Mouse (Mus musculus): ENCODE data around the gene Rab1a.
"Not testable (repeated sequence)": the region's sequence is repeated elsewhere in the genome, so short reads cannot be mapped to it uniquely, and the experiment has no call there.

Gene Rab1a

DNA sequence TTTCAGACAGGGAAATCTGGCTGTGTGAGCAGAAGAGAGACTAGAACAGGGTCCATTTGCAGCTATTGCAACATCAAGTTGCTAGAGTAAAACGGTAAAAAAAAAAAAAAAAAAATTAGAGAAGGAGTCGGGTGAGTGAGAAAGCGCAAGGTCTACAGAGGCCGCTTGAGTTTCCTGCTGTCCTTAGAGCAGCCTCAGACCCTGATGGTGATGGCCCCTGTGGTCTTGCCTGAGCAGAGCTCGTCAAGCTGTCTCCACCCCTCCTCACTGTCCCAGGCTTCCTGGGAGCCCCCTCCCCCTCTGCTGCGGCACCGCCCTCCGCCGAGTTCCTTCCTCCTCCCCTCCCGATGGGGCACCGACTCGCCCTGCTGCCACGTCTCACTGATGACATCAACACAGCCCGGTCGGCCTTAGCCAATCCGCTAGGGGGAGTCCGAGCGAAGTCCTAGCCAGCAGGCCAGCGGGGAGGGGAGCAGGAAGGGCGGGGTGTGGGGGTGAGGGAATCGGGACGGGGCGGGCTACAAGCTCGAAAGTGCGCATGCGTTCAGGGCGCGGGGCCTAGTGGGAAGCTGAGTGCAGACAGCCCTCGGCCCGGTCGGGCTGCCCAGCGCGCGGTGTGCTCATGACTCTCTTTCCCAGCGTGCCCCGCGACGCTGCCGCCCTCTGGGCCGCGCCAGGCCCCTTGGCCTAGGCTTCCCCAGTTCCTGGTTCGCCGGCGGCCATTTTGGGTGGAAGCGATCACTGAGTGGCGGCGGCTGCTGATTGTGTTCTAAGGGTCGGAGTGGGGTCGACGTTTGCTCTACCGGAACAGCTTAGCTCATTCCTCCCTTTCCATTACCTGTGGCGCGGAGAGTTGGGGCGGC, at the start of gene Rab1a:
Gene Rab1a (plus strand): TSS at position 720 of the 863 bp plus-strand sequence.
- DNase-seq (ENCODE audit: low spot score in 2 of 2): peak; percentile 99 to 100

DNA sequence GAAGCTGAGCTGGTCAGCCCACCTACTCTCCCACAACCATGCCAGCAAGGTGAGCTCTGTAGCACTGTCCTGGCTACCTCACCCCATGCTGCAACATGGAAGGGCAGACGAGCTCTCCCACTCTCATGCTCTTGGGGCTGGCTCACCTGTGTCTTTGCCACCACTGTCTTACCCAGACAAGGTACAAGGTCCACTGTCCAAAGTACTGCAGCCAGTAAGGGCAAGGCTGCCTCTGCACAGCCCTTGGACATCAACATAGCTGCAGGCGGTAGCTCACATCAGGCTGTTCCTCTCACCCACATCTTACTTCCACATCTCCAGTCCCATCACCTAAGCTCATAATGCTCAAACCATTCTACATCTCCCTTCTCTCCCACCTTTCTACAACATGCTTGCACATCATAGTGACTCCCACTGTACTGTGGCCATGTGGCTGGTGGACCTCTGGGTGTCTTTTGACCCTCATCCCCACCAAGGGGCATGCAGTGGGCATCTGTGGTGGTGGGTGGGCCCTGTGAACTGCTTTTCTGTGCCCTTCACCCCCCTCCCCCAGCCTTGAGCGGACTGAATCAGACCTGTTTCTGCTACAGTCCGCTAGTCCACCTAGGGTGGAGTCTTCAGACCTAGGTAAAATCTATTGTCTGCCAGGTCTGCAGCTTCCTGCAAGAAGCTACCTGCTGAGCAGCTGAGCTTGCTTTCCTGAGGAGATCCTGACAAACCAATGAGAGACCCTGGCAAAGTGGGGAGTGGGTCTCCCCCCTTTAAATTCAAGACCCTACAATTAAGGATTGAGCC, 48.9 kb upstream of the Rab1a start:
- no peak for DNase-seq (ENCODE audit: low spot score in 2 of 2)

DNA sequence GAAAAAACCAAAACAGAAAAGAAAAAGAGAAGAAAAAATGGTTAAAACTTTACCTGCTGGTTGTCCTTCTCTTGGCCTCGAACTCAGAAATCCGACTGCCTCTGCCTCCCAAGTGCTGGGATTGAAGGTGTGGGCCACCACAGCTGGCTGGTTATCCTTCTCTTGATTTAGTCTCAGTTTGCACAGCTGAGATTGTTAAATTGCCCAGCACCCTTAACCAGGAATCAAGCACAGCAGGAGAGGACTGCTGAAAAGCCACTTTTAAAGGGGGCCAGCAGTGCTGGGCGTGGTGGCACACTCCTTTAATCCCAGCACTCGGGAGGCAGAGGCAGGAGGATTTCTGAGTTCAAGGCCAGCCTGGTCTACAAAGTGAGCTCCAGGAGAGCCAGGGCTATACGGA, 47.7 kb upstream of the Rab1a start:
- not testable (repeated sequence) for DNase-seq (ENCODE audit: low spot score in 2 of 2)

DNA sequence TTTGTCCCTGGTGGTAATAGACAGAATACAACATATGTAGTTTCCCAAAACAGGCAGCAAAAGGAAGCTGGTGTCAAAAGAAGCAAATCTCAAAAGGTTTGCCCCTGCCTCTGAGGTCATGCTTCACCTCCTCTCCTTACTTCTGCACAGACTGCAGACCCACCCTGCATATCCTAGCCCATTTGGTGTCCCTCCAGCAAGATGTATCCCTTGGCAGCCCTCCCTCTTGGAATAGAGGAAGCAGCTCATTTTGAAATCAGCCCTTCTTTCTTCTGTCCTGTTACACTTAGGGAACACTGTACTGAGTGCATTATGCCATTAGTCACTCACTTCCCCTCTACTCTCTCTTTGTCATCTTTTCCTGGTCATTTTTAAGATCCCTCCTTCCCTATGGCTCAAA, 42.4 kb upstream of the Rab1a start:
- DNase-seq (ENCODE audit: low spot score in 2 of 2): no peak

DNA sequence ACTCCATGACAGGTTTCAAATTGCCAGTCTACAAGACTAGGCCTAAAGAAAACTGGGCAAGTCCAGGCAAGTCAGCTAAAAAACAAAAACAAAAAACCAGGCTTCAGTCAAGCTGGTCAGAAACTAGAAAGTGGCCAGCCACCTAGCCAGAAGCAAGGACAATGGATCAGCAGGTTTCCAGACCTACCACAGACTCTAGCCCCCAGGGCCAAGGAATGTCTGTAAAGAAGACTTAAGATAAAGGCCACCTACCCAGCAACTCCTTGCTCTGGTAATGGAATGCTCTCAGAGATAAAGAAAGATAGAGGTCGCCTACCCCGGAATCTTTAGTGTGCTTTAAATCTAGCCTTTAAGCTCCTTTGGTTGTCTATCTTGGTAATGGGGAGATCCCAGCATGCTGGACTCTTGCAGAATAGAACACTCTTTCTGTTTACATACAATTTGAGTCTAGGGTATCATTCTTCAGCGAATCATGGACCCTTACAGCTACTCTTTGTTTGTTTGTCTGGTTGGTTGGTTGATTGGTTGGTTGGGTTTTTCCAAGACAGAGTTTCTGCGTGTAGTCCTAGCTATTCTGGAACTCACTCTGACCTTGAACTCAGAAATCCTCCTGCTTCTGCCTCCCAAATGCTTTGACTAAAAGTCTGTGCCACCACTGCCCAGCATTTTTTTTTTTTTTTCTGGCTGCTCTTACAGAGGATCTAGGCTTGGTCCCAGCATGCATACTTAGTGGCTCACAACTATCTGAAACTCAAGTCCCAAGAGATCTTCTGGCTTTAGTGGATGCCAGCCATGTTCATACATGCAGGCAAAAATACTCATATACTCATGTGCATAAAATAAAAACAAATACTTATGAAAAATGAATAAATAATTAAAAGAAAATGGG, 36.0 kb upstream of the Rab1a start:
- DNase-seq (ENCODE audit: low spot score in 2 of 2): no peak

DNA sequence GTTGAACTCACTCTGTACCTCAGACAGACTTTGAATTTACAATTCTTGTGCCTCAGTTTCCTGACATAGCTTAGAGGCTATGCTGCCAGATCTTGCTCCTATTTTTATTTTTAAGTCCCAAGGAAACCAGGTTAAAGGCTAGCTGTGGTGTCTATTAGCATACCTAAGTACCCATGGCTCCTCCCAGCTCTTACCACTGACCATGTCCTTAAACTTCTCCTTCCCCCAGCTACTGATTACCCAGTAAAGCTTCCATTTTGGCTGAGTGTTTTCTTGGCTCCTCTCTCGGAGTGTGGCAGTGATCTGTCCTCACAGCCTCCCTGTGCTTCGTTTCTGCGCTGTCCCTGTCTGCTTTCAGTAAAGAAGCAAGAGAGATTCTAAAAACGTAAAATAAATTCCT, 35.2 kb upstream of the Rab1a start:
- no peak for DNase-seq (ENCODE audit: low spot score in 2 of 2)

DNA sequence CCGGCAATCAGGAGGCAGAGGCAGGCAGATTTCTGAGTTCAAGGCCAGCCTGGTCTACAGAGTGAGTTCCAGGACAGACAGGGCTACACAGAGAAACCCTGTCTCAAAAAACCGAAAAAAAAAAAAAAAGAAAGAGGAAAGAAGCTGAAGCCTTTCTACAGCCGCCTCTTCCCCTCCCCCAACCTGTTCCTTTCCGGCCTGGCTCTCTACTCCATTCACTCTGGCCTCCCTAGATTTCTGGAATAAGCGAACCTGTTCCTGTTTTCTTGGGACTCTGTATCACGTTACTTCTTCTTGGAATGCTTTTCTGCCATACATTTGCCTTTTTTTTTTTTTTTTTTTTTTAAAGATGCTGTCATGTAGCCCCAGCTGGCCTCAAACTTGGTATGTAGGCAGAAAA, 34.8 kb upstream of the Rab1a start:
- not testable (repeated sequence) for DNase-seq (ENCODE audit: low spot score in 2 of 2)

DNA sequence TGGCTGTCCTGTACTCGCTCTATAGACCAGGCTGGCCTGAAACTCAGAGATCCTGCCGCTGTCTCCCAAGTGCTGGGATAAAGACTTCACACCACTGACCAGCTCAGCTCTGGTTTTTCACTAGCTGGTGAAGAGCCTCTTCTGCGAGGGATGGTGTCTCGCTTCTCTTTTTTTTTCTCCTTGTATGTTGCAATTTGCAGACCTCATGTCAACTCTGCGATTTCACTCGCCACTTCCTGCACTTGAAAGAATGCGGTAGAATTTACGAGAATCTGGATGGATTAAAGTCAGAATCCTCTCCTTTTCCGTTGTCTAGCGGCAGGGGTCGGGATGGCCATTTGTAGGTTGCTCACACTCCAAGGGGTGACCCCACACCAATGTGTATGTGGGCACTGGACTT, 32.3 kb upstream of the Rab1a start:
- DNase-seq (ENCODE audit: low spot score in 2 of 2): no peak

DNA sequence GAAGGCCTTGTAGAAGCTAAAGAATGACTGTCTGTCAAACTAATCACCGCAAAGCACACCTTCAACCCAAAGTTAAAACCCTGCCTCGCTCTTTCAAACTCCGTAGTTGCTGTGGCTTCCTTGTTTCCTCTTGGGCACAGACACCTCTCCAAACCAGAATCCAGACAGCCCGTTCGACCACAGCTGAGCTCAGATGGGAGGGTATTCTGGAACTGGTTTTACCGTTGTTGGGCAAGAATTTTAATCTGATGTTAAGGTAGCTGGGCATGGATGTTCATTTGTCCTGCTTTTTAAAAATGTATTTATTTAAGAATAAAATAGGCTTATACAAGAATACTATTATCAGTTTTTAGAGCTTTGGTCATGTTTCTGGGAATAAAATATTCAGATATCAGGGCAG, 14.0 kb upstream of the Rab1a start:
- DNase-seq (ENCODE audit: low spot score in 2 of 2): no peak

DNA sequence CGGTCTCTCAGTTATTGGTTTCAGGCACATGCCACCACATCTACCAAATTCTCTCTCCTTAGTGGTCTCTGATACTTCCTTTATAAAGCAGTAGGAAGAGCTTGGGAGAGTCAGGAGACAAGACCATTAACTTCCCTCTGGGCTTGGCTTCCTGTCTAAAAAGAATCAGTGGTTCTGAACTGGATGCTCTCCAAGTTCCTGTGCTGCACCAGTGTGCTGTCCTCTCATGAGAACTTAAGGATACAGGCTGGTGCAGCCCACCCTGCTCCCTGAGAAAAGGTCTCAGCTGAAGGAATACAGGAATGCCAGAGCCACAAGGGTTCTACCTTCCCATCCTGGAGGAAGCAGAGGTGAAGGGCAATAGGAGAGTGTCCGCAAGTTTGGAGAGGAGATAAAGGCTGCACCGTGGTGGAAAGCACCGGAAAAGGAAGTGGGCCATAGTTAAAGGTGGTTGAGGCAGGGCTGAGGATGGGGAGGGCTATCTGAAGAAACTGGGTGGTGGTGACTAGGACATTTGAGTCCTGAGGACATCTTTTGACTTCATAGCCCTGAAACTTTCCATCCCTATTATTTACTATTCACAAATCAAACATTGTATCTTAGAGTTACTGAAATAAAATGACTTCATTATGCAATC, 8.0 kb upstream of the Rab1a start:
- DNase-seq (ENCODE audit: low spot score in 2 of 2): no peak

DNA sequence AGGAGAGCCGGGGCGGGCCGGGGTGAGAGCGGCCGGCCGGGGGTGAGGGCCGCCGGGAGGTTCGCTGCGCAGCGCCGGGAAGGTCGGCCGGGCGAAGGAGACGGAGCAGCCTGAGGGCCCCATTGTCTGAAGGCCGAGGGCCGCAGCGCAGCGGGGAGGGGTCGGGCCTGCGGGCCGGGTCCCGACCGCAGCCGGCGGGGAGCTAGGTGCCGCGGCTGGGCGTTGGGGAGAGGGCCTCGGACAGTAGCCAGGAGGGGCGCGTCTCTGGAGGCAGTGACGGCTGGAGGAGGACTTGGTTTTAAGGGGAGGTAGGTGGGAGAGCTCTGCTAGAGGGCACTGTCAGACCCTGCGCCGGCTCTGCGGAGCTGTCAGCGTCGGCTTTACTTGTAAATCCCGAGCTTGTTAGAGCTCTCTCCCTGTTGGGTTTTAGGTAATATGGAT, 449 bp downstream of the Rab1a start:
- peak in 1 of 2 experiments; percentile 22 for DNase-seq (ENCODE audit: low spot score in 2 of 2)

DNA sequence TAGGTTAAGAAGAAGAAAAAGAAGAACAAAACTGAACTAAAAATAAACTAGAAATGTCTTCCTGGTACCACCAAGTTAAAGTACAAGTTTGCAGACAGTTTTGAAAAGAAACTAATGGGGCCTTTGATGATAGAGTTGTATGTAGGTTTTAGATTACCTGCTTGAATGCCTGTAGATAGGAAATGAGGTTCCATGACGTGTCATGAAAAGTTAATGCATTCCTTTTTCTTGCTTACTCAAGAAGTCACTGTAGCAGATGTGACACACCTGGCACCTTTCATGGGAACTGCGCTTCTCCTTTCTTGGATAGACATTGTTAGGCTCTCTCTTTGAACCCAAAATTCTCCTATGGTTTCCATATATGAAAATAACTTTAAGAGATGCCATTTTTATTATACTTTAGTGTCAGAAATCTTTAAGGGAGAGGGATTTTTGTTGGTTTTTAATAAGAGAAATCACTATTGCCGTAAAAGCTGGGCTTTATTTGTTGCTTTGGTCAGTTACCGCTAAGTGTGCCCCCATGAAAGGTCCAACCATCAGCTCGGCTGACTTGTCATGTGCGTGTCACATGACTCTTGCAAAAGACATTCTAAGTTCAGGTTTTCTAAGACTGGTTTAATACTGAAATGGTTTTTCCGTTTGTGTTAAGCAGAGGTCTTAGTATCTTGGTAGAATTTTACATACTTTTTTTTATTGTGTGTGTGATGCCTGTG, 1.2 kb downstream of the Rab1a start:
- no peak for DNase-seq (ENCODE audit: low spot score in 2 of 2)

DNA sequence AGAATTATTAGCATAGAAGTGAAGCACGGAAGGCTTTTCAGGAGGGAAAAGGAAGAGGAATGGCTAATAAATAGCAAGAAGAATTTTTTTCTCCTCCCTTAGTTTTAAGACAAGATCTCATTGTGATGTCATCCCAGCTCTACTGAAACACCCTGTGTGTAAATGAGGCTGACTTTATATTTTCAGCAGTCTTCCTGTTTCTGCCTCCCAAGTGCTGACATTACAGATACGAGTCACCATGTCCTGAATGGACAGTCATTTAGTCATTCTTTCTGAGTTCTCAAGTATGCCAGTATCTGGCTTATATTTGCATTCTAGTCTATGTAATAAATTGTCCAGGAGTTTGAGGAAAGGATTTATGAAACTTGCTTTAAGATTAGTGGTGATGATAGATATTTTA, 3.1 kb downstream of the Rab1a start:
- no peak for DNase-seq (ENCODE audit: low spot score in 2 of 2)

DNA sequence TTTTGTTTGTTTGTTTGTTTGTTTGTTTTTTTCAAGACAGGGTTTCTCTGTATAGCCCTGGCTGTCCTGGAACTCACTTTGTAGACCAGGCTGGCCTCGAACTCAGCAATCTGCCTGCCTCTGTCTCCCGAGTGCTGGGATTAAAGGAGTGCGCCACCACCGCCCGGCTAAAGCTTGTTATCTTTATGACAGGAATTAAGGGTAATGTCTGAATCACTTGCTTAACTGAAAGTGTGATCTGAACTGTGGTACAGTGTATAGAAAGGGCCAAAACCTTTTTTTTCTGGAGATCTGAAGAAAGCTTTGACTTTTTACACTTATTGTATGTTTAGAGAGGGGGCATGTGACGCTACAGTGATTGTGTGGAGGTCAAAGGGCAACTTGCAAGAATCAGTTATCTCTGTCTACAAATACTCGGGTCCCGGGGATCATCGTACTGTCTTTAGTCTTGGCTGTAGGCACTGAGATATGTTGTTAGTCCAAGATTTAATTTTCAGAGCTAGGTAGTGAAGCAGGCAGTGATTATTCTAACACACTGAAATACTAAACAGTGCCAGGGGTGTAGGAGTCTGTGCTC, 3.7 kb downstream of the Rab1a start:
- no peak for DNase-seq (ENCODE audit: low spot score in 2 of 2)

DNA sequence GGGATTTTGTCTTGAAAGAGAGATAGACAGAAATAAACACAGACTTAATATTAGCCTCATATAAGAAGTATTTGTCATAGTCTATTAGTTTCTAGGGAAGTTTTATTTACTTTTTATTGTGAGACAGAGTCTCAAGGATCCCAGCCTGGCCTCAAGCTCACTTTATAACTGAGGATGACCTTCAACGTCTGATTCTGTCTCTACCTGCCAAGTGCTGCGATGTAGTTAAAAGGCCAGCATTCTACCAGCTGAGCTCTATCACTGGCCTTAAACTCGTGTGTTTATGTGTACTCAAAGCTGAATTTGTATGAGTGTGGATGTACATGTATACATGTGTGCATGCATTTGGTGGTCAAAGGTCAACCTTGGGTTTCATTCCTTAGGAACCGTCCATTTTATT, 4.3 kb downstream of the Rab1a start:
- no peak for DNase-seq (ENCODE audit: low spot score in 2 of 2)

DNA sequence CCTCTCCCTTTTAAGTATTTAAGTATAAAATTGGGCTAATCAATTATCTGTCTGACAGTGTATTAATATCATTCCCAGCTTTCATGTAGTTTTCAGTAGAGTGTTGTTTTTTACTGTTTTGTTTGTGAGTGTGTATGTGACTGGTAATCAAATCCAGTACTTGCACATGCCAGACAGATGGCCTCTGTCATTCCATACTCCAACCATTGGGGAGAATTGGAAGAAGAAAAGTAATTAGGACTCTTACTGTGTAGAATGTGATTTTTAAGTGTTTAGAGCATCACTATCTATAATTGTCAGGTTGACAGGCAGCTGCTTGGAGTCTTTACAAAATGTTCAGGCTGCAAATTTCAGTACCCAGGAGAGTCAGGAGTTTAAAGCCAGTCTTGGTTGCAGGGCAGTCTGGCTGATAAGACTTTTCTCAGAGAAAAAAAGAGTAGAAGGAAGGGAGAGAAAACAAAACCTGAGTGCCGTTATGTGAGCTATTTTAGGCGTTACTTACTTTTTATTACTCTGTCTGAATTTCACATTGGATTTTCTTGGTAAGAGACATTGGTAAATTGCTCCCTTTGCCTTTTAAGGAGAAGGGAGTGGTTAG, 5.5 kb downstream of the Rab1a start:
- no peak for DNase-seq (ENCODE audit: low spot score in 2 of 2)

DNA sequence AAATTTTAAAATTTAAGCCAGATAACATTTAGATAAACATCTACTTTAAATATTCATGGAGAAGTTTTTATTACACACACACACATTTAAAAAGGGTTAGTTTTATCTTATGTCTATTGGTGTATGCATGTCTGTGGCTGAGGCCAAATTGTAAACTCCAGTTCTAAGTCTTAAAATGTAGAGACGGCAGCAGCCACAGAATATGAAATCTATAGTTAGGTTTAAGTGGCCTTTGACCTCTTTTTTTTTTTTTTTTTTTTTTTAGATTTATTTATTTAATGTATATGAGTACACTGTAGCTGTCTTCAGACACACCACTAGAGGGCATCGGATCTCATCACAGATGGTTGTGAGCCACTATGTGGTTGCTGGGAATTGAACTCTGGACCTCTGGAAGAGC, 6.4 kb downstream of the Rab1a start:
- DNase-seq (ENCODE audit: low spot score in 2 of 2): no peak

DNA sequence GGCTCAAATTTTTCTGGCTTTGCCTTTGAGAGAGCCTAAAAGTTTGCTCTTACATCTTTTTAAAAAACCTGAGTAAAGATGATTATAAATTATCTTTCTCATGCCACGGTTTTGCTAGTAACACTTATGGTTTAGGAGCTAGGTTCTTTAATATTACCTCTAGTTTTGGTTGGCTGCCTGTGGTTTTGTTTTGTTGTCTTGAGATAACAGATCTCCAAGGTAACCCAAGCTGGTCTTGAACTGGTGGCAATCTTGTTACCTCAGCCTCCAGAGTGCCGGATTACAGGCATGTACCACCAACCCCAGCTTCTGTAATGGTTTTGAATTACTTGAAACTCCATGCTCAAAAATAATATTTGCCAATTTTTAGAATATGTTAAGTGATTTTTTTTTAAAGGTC, 10.6 kb downstream of the Rab1a start:
- DNase-seq (ENCODE audit: low spot score in 2 of 2): no peak

DNA sequence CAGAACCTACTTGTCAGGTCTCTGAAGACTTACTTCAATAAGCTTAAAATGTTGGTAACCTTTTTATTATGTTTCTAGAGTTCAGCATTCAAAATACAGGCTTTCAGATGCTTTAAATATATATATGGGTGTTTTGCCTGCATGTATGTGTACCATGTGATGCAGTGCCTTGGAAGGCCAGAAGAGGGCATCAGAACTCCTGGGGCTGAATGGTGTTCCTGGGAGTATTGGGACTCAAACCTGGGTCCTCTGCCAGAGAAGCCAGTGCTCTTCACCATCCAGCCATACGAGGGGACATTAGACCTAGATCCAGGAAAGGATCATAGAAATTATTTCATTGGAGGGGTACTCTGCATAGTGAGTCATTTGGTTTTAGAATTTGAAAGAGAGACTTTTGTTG, 13.5 kb downstream of the Rab1a start:
- DNase-seq (ENCODE audit: low spot score in 2 of 2): no peak

DNA sequence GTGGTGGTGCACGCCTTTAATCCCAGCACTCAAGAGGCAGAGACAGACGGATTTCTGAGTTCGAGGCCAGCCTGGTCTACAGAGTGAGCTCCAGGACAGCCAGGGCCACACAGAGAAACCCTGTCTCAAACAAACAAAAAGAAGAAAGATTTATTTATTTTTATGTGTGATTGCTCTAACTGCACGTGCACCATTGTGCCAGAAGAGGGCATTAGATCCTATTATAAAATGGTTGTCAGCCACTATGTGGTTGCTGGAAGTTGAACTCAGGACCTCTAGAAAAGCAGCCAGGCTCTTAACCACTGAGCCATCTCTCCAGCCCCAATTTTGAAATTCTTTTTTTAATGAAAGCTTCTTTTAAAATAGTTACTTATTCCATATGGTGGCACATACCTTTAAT, 15.2 kb downstream of the Rab1a start:
- DNase-seq (ENCODE audit: low spot score in 2 of 2): no peak

All from right cerebral cortex, postnatal 36 days (tissue).